Mouse (Mus musculus) lung, postnatal 36 days (tissue): ENCODE results near the gene Ogg1.

ENCODE experiments used
- DNase-seq: peaks from one replicate; pipeline ENCODE4 v3.0.0; 2022; ENCODE audit warnings: mixed read lengths

Gene Ogg1

DNA sequence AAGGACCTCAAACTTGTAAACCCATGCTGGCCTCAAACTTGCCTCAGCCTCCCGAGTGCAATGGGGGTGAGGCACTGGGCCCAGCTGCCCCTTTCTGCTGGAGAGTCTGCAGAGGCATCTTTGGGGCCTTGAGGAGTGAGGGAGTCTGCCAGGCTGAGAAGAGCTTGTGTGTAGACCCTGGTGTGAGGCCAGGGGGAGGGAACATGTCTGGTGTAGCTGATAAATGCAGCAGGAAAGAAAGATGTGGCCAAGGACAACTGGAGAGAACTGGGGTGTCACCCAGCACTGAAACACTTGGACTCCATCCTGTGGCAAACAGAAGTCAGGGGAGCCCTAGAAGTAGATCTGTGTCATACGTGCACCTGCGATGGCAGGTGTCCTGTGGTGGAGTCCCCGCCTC is 46.7 kb downstream of the Ogg1 start:
- no peak for DNase-seq

DNA sequence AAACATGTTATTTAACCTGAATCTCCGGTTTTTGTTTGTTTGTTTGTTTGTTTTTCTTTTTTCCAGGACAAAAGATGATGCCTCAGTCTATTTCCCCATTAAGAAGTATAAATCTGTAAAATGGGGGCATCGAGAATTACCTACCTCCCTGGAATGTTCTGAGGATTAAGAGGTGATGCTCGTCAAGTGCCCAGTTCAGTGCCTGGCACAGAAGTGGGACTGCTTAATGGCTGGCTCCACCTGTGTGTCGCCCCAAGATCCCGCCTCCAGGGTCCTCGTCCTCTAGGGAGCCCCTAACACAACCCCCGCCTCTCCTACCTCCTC is 50.4 kb downstream of the Ogg1 start:
- DNase-seq = no peak

DNA sequence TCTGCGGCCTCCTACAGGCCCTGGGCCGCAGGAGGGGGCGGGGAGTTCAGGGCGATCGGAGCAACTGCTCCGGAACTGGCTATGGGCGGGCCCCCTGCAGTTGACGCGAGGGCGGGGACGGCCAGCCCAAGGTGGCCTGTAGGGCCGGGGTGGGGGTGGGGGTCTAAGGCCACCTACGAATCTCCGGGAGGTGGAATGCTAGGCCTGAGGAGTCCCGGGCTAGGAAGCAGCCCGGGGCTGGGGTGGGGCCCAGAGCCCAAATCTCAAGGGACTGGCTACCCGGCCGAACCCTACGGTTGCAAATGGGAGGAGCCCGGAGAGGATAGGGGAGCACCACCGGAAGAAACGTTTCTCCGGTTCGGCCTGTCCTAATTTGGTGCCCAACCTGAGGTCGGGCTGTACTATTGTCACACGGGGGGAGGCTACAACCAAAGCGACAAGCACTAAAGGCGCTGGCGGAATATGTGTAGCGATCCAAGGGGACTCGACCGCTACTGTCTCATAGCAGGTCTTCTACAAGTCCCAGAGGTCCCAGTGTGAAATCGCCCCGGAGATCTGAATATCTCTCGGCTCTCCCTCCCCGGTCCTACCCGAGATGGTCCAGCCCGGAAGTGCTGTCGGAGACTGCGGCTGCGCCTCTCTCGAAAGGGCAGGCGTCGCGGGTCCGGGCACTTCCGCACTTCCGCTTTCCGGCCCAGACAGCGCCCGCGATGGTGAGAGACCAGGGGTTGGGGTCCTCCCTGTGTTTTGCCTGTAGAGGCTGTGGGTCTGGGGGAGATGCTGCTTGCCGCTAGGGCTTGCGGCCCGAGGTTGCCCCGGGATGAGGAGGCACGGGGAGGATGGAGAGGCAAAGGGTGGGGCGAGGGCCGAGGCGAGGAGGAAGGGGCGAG is 51.0 kb downstream of the Ogg1 start, which contains the start of the genes Tada3 and Arpc4:
Gene Tada3, minus strand, starts transcription at position 388 of the 890 bp plus-strand sequence.
Gene Arpc4, plus strand, starts transcription at position 620 of the 890 bp plus-strand sequence.
- DNase-seq = peak; percentile 94

DNA sequence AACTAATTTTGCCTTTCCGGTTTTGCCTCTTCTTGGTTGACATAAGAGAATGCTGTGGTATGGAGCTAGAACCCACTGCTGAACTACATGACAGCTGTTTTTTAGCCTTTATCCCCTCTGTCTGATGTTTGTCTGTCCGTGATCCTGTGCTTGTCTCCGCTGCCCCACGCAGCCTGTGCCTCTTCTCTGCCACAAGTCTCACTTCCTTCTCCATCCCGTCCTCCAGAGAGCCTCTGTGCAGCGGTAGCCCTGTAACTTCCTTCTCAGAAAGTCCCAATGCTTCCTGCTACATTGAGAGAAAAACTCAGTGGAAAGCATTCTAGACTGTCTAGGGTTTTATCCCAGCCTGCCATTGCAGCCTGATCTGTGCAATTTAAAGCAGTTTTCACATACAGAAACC is 52.5 kb downstream of the Ogg1 start:
- DNase-seq = peak; percentile 44

DNA sequence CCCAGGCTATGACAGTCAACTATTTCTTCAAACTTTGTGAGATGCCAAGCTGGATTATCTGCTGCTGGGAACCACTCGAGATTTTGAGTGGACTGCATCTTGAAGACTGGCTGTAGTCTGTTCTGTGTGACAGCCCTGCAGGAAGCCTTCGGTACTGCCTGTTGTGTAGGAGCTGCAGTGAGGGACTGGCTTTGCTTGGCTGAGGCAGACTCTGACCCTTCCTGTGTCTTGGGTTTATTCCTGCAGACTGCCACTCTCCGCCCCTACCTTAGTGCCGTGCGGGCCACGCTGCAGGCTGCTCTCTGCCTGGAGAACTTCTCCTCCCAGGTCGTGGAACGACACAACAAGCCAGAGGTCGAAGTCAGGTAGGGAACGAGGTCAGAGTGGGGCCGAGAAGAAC is 53.7 kb downstream of the Ogg1 start:
- DNase-seq = no peak

DNA sequence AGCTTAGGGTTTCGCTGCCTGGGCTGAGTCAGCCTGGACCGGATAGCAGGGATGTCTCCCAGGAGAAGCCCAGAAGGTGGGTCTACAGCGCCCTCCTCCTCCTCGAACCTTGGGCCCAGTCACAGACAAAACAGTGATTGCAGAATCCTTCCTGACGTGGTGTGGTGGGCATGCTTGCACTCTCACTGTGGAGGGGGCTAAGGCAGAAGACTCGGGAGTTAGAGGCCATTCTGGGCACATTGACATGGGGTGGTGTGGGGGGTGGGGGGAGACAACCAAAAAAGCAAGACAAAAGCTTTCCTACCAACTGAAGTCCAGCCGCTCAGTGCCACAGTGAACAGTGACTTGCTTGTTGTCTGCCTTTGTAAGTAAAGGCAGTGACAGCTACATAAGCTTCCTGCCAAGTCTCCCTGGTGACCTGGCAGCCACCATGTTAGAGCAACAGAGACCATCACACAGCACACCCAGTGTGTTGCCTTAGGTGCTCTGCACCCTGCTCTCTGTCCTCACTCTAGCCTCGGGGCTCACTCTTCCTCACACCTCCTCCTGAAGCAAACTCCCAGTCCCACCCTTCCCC is 57.7 kb downstream of the Ogg1 start:
- DNase-seq = no peak
